Mouse (Mus musculus) hindbrain, embryonic 14.5 days (tissue): ENCODE results near the gene Aadat. TPM values are rescaled to one million over a fixed set of nuclear protein-coding genes. Genes with fewer than 3 reads are reported as not detected.
"Not testable (repeated sequence)": the region's sequence is repeated elsewhere in the genome, so short reads cannot be mapped to it uniquely, and the experiment has no call there.

Experiments
- ATAC-seq: fragments of 200-750 bp; cut with Nextera tagmentation; 2 replicates; pipeline ENCODE4 v1.8.0; 2017; ENCODE audit warnings: moderate number of reproducible peaks, mild to moderate bottlenecking, moderate TSS enrichment, moderate library complexity; ENCODE audit not compliant: low FRiP score
- DNase-seq: peaks from one replicate; pipeline ENCODE4 v3.0.0-alpha.2; 2015; ENCODE audit warnings: low spot score
- H3K27ac ChIP-seq: fragments of 300-500 bp; sonication (generic); 2 replicates; pipeline ENCODE4 v1.5.1; 2014; ENCODE audit warnings: mild to moderate bottlenecking, moderate library complexity
- H3K27me3 ChIP-seq: fragments of 300-500 bp; sonication (generic); 2 replicates; pipeline ENCODE4 v1.6.1; 2014; ENCODE audit warnings: mild to moderate bottlenecking, low read length, mixed read lengths; ENCODE audit not compliant: control insufficient read depth, insufficient read depth
- H3K36me3 ChIP-seq: fragments of 300-500 bp; sonication (generic); replicated peaks from 2 replicates; pipeline ENCODE4 v1.6.1; 2014; ENCODE audit not compliant: control insufficient read depth, insufficient read depth
- H3K4me1 ChIP-seq: fragments of 300-500 bp; sonication (generic); replicated peaks from 2 replicates; pipeline ENCODE4 v1.6.1; 2014; ENCODE audit warnings: antibody characterized with exemption, low read length, mixed read lengths; ENCODE audit not compliant: control insufficient read depth, insufficient read depth
- H3K4me2 ChIP-seq: fragments of 300-500 bp; sonication (generic); replicated peaks from 2 replicates; pipeline ENCODE4 v1.6.1; 2014; ENCODE audit warnings: mild to moderate bottlenecking, moderate library complexity
- H3K4me3 ChIP-seq: fragments of 300-500 bp; sonication (generic); replicated peaks from 2 replicates; pipeline ENCODE4 v1.5.1; 2014; ENCODE audit warnings: mild to moderate bottlenecking, low read length
- H3K9ac ChIP-seq: fragments of 300-500 bp; sonication (generic); 2 replicates; pipeline ENCODE4 v1.6.1; 2014
- H3K9me3 ChIP-seq: fragments of 300-500 bp; sonication (generic); 2 replicates; pipeline ENCODE4 v1.6.1; 2016; ENCODE audit warnings: low read length; ENCODE audit not compliant: control insufficient read depth
- whole genome bisulfite sequencing: fragments of 180-500 bp; shearing (Covaris S2); extraction: QIAGEN DNeasy Blood & Tissue Kit; methylation state at CpG from one replicate; pipeline ENCODE4 v1.1.7; 2014; 5-methylcytosine and 5-hydroxymethylcytosine counted together
- polyA plus RNA-seq: library from polyadenylated mRNA; unstranded; fragments of >200 nt; fragmentation: Nextera tagmentation; extraction: Ambion mirVana; gene quantifications from 2 replicates; pipeline ENCODE4 v1.2.1, GENCODE M21; 2014

The Aadat gene
- polyA plus RNA-seq, 1 experiment from 2014 or later: 2.0 TPM

GRCm38 (mm10) chr8:60534945-60535344 lies 29.2 kb downstream of the Aadat start:
- no peak for DNase-seq
- Histone ChIP-seq H3K27ac (no peak overlapping the region), H3K9me3 (no peaks in the 10 kb centered on the region)

GRCm38 (mm10) chr8:60566783-60567182 lies 61.1 kb downstream of the Aadat start:
- Histone ChIP-seq H3K27ac (no peak overlapping the region), H3K9ac (no peak overlapping the region), H3K4me1 (no peaks in the 10 kb centered on the region), H3K4me2 (no peak overlapping the region), H3K27me3 (no peaks in the 10 kb centered on the region), H3K36me3 (no peaks in the 10 kb centered on the region), H3K4me3 (no peak overlapping the region), H3K9me3 (no peaks in the 10 kb centered on the region)
- no peak for ATAC-seq
- DNase-seq: no peak
- 72% methylated on average over 3 of the region's 3 CpGs for WGBS

More at GRCm38 (mm10) chr8:60534945-60535344, 29.2 kb downstream of the Aadat start:
- 25% methylated on average over 2 of the region's 2 CpGs for WGBS
- no peaks in the 10 kb centered on the region for H3K27me3 ChIP-seq
- no peak for ATAC-seq
- no peaks in the 10 kb centered on the region for H3K36me3 ChIP-seq
- H3K9ac ChIP-seq: no peak overlapping the region
- no peaks in the 10 kb centered on the region for H3K4me1 ChIP-seq
- no peak overlapping the region for H3K4me2 ChIP-seq
- H3K4me3 ChIP-seq: no peak overlapping the region

DNA sequence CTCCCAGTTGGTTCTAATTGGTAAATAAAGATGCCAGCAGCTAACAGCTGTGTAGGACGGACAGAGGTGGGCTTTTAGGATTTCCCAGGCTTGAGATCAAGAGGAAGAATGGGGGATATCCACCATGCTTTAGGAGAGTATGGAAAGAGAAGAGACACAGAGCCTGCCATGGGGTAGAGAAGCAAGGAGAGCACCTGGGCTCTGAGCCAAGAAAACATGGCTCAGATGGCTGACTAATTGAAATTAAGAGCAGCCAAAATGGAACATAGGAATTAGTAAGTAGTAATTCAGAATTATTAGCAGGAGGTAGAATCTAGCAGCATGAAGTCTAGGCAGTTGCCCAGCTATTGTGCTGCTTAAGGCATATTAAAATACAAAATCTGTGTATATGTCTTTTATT lies 71.5 kb downstream of the Aadat start:
- no peak overlapping the region for H3K9ac ChIP-seq
- DNase-seq: no peak
- no peak overlapping the region for H3K4me2 ChIP-seq
- ATAC-seq: no peak
- no peak overlapping the region for H3K4me3 ChIP-seq
- WGBS: 70% methylated on average over 1 of the region's 1 CpGs
- no peak overlapping the region for H3K27ac ChIP-seq
- no peaks in the 10 kb centered on the region for H3K36me3 ChIP-seq
- no peaks in the 10 kb centered on the region for H3K9me3 ChIP-seq
- no peaks in the 10 kb centered on the region for H3K27me3 ChIP-seq
- no peaks in the 10 kb centered on the region for H3K4me1 ChIP-seq

GRCm38 (mm10) chr8:60583369-60583768 lies 77.6 kb downstream of the Aadat start:
- no peak overlapping the region for H3K9ac ChIP-seq
- no peak for DNase-seq
- no peaks in the 10 kb centered on the region for H3K27me3 ChIP-seq
- H3K4me3 ChIP-seq: no peak overlapping the region
- 82% methylated on average over 2 of the region's 2 CpGs for WGBS
- H3K27ac ChIP-seq: no peak overlapping the region
- H3K9me3 ChIP-seq: no peaks in the 10 kb centered on the region
- no peaks in the 10 kb centered on the region for H3K36me3 ChIP-seq
- no peak for ATAC-seq
- no peak overlapping the region for H3K4me2 ChIP-seq
- no peaks in the 10 kb centered on the region for H3K4me1 ChIP-seq

GRCm38 (mm10) chr8:60591352-60592105 lies 85.8 kb downstream of the Aadat start:
- not testable (repeated sequence) for H3K4me1 ChIP-seq, H3K27ac ChIP-seq, H3K9me3 ChIP-seq, H3K4me2 ChIP-seq, ATAC-seq, H3K4me3 ChIP-seq, H3K9ac ChIP-seq, DNase-seq, H3K36me3 ChIP-seq, H3K27me3 ChIP-seq
- WGBS: 88% methylated on average over 29 of the region's 29 CpGs

DNA sequence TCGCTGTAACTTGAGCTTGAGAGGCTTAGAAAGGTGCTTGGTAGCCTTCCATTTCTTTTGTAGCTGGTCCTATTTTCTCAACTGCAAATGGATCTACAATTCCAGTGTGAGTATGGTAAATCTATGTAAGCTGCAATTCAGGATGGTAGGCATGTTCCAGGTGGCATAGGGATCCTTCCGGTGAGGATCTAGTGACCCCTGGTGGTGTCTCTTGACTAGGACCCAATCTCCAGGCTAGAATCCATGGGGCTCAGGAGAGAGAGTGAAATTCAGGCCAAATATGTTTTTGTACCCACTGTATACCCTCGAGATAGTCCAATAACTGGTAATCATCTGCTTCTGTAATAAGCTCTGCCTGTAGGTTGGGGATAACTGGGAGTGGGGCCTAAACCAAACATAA lies 89.0 kb downstream of the Aadat start:
- Histone ChIP-seq H3K36me3 (no peaks in the 10 kb centered on the region), H3K27me3 (no peaks in the 10 kb centered on the region), H3K9ac (no peak overlapping the region), H3K4me1 (no peaks in the 10 kb centered on the region), H3K4me3 (no peak overlapping the region), H3K27ac (no peak overlapping the region), H3K9me3 (no peaks in the 10 kb centered on the region), H3K4me2 (no peak overlapping the region)
- ATAC-seq (peak; percentile 37; the same call in 1 of the 2 replicates), DNase-seq (no peak)
- 70% methylated on average over 3 of the region's 3 CpGs for WGBS

Other genes starting within 250 kb of the Aadat start
- not detected in 2 replicates for gene Gm10283, start 2.7 kb upstream of the Aadat start, polyA plus RNA-seq
- 6.8 and 7.7 TPM in 2 replicates for gene Mfap3l, start 126.9 kb downstream of the Aadat start, polyA plus RNA-seq